Mouse (Mus musculus) thymus, postnatal 10 days (tissue): ENCODE results near the gene Olfr224.
A peak's percentile ranks its signal among the peaks of the same experiment; 100 is the strongest.
"Not testable (repeated sequence)": the region's sequence is repeated elsewhere in the genome, so short reads cannot be mapped to it uniquely, and the experiment has no call there.

ENCODE experiments used
- DNase-seq, 2 experiments: peaks; one replicate each; pipeline ENCODE4 v3.0.0; 2021; ENCODE audit warnings: low spot score in 2 of 2

Gene Olfr224

GRCm38 (mm10) chr11:58570405-58570804 is at the start of gene Olfr224:
Gene Olfr224 (minus strand): TSS chr11:58570553.
- DNase-seq = no peak

- DNase-seq = no peak
Observed at GRCm38 (mm10) chr11:58618793-58619192, 48.4 kb upstream of the Olfr224 start.

- DNase-seq = no peak
Observed at GRCm38 (mm10) chr11:58618369-58618768, 48.0 kb upstream of the Olfr224 start.

GRCm38 (mm10) chr11:58615975-58616374 is 45.6 kb upstream of the Olfr224 start, which contains the start of gene 2210407C18Rik:
Gene 2210407C18Rik (minus strand): TSS chr11:58616075.
- DNase-seq = no peak

GRCm38 (mm10) chr11:58614526-58614925 is 44.2 kb upstream of the Olfr224 start:
- no peak for DNase-seq

- no peak for DNase-seq
Observed at GRCm38 (mm10) chr11:58613359-58613758, 43.0 kb upstream of the Olfr224 start.

GRCm38 (mm10) chr11:58607030-58607429 is 36.7 kb upstream of the Olfr224 start:
- no peak for DNase-seq

- no peak for DNase-seq
Observed at GRCm38 (mm10) chr11:58606177-58606919, 36.0 kb upstream of the Olfr224 start.

- DNase-seq = no peak
Observed at GRCm38 (mm10) chr11:58605228-58605627, 34.9 kb upstream of the Olfr224 start.

GRCm38 (mm10) chr11:58604688-58605087 is 34.3 kb upstream of the Olfr224 start:
- DNase-seq = no peak

GRCm38 (mm10) chr11:58602800-58603560 is 32.6 kb upstream of the Olfr224 start:
- no peak for DNase-seq

- no peak for DNase-seq
Observed at GRCm38 (mm10) chr11:58602062-58602461, 31.7 kb upstream of the Olfr224 start.

- DNase-seq = no peak
Observed at GRCm38 (mm10) chr11:58597837-58598236, 27.5 kb upstream of the Olfr224 start.

- DNase-seq = no peak
Observed at GRCm38 (mm10) chr11:58594814-58595213, 24.5 kb upstream of the Olfr224 start, which contains the start of gene Olfr324. Gene Olfr324 (plus strand): TSS chr11:58595114.

GRCm38 (mm10) chr11:58588620-58589250 is 18.4 kb upstream of the Olfr224 start:
- DNase-seq = no peak

- DNase-seq = peak in 1 of 2 experiments; percentile 40
Observed at GRCm38 (mm10) chr11:58587898-58588348, 17.6 kb upstream of the Olfr224 start.

GRCm38 (mm10) chr11:58578636-58579035 is 8.3 kb upstream of the Olfr224 start:
- no peak for DNase-seq

GRCm38 (mm10) chr11:58577430-58577829 is 7.1 kb upstream of the Olfr224 start, which contains the start of gene Olfr325:
Gene Olfr325 (plus strand): TSS chr11:58577730.
- no peak for DNase-seq

- DNase-seq = no peak
Observed at GRCm38 (mm10) chr11:58555536-58555935, 14.8 kb downstream of the Olfr224 start, which contains the start of gene Olfr328. Gene Olfr328 (minus strand): TSS chr11:58555636.

- no peak for DNase-seq
Observed at GRCm38 (mm10) chr11:58546322-58546721, 24.0 kb downstream of the Olfr224 start, which contains the start of gene Olfr329-ps. Gene Olfr329-ps (minus strand): TSS chr11:58546422.

- DNase-seq = not testable (repeated sequence)
Observed at GRCm38 (mm10) chr11:58534736-58535135, 35.6 kb downstream of the Olfr224 start, which contains the start of gene Olfr330. Gene Olfr330 (minus strand): TSS chr11:58534836.

- DNase-seq = peak; percentile 17 to 28
Observed at GRCm38 (mm10) chr11:58519756-58520155, 50.6 kb downstream of the Olfr224 start.
